Mouse (Mus musculus) lung, postnatal 0 days (tissue): ENCODE measurements around the gene Cep250.

ENCODE experiments used
- CTCF ChIP-seq: IDR thresholded peaks from 2 replicates; pipeline ENCODE4 v1.5.1; 2016; ENCODE audit warnings: antibody characterized with exemption, mild to moderate bottlenecking
- EP300 ChIP-seq: IDR thresholded peaks from 2 replicates; pipeline ENCODE4 v1.6.1; 2016; ENCODE audit warnings: antibody characterized with exemption, mild to moderate bottlenecking, control low read depth

GRCm38 (mm10) chr2:155989085-155989484, 32.8 kb downstream of the Cep250 start:
- TF ChIP-seq CTCF: no peak
- no peak for TF ChIP-seq EP300
